Mouse (Mus musculus) cerebral cortex, adult 2 months (tissue): ENCODE data around the gene Psmd9.

Experiments used
- WGBS: fragments of 180-500 bp; shearing (Covaris S2); methylation state at CpG from one replicate; pipeline ENCODE4 v1.1.7; 2018; 5-methylcytosine and 5-hydroxymethylcytosine counted together

Gene Psmd9

DNA sequence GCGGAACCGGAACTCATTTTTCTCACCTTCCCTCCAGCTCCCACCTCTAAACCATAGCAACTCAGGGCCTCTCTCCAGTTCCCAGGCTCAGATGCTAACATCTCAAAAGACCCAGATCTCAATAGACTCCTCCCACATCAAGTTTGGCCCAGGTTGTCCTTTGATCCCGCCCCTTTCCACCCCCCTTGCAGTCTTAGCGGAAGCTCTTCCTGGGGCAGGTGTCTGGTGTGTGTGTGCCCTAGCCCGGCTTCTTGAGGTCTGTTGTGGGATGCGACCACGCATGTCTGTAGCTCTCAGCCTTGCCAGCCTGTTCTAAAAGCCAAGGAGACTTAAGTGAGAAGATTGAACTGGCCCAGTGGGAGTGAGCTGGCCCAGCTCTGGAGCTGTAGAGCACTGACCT lies 18.6 kb upstream of the Psmd9 start:
- WGBS: 19% methylated on average over 7 of the region's 7 CpGs

DNA sequence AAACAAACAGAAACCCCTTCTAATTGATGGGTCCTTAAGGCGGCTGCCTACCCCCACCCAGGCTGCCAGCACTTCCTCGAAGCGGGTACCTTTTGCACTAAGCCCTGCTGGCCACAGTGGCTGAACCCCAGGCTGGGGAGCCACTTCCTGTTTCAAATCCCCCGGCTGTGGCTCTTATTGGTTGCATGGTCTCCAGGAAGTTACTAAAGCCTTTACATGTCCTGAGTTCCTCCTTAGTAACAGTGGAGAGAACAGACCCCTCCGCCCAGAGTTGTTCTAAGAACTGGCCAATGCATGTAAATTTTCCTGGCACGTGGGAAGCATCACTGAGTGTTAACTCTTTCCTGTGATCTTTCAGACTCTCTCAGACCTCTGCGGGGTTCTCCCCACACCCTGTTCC lies 18.1 kb upstream of the Psmd9 start:
- 19% methylated on average over 7 of the region's 7 CpGs for WGBS

DNA sequence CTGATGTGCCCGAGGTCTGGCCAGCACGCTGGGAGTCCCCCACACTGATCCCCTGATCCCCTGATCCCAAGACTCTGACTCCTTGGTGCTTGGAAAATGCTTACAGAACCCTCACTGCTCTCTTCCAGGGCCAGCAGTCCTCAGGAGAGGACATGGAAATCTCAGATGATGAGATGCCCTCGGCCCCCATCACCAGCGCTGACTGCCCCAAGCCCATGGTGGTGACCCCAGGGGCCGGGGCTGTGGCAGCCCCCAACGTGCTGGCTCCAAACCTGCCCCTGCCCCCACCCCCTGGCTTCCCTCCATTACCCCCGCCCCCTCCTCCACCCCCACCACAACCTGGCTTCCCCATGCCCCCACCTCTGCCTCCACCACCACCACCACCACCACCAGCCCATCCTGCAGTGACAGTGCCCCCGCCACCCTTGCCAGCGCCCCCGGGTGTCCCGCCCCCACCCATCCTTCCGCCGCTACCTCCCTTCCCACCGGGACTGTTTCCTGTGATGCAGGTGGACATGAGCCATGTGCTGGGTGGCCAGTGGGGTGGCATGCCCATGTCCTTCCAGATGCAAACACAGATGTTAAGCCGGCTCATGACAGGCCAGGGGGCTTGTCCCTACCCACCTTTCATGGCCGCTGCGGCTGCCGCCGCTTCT lies 17.4 kb upstream of the Psmd9 start:
- 86% methylated on average over 17 of the region's 19 CpGs for WGBS

DNA sequence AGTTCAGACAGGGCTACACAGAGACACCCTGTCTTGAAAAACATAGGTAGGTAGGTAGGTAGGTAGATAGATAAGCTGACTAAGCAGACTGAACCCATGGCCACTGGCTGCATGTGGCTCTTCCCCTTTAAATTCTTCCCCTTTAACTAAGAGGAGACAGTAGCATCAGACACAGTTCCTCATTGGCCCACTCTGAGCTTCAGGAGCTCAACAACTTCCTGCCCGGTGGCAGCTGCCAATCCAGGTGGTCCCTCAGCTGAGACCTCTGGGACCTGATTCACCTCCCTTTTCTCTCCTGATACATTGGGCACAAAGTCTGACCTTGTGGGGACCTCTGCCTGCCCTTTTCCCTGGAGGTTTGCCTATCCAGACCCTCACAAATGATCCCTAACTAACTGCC lies 16.3 kb upstream of the Psmd9 start:
- WGBS: 72% methylated on average over 1 of the region's 1 CpGs

DNA sequence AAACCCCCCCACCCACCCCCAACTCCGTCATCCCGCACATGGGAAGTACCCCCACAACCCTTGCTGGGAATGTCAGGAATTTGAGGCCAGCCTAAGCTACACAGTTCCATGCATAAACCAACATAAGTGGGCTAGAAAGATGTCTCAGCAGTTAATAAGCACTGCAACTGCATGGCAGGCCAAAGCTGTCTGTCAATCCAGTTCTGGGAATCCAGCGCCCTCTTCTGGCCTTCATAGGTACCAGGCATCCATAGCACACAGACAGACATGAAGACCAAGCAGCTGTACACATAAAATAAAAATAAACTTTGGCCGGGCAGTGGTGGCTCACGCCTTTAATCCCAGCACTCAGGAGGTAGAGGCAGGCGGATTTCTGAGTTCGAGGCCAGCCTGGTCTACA lies 13.8 kb upstream of the Psmd9 start:
- 39% methylated on average over 7 of the region's 7 CpGs for WGBS

DNA sequence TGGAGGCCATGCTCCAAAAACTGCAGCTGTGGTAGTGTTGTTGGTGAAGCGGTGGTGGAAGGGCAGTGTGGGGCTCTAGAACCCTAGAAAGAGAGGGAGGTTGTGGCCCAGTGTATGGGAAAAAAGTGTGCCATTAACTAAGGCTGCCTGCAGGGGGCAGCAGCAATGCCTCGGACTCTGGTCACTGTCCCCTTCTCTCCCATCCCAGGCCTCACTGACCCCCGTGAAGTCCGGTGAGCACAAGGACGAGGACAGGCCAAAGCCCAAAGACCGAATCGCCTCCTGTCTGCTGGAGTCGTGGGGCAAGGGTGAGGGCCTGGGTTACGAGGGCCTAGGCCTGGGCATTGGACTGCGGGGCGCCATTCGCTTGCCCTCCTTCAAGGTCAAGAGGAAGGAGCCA lies 12.4 kb upstream of the Psmd9 start:
- WGBS: 86% methylated on average over 12 of the region's 12 CpGs

DNA sequence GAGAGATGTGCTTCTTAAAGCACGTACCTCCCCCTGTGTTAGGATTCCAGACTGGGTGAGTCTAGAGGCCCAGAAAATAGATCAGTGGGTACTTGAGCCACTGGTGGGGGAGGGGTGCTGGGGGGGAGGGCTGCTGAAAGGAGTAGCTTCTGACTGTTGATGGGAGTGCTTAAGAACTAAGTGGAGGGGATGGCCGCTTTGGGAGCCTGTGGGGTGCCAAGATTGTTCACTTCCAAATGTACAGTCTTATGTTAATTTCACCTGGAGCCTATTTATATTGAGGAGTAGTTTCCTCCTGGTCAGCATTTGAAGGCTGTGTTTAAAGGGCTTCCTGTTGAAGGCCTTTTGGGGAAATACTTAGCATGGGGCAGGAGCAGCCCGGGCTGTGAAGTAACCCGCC lies 11.2 kb upstream of the Psmd9 start:
- 70% methylated on average over 4 of the region's 4 CpGs for WGBS

DNA sequence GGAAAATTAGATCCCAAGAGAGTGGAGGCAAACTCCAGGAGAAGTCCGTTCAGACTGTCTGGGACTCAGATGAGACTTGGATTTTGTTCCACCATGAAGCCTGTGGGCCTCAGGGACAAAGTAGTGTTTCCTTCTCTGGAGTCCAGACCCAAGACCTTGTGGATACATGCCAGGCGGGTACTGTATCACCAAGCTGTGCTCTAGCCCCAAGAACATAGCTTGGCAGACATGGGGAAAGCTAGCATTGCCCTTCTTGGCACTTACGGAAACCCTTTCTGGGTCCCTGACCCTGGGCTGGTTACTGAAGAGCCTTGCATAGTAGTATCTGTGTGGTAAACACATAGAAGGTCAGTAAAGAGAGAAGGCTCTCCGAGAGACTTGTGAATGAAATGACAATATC lies 9.8 kb upstream of the Psmd9 start:
- WGBS: 87% methylated on average over 4 of the region's 4 CpGs

DNA sequence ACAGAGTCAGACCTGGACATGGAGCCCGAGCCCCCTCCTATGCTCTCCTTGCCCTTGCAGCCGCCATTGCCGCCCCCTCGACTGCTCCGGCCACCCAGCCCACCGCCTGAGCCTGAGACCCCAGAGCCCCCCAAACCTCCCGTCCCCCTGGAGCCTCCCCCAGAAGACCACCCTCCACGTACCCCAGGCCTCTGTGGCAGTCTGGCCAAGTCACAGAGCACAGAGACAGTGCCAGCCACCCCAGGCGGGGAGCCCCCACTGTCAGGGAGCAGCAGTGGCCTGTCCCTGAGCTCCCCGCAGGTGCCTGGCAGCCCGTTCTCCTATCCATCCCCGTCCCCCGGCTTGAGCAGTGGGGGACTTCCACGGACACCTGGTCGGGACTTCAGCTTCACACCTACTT lies 9.3 kb upstream of the Psmd9 start:
- WGBS: 94% methylated on average over 15 of the region's 15 CpGs

DNA sequence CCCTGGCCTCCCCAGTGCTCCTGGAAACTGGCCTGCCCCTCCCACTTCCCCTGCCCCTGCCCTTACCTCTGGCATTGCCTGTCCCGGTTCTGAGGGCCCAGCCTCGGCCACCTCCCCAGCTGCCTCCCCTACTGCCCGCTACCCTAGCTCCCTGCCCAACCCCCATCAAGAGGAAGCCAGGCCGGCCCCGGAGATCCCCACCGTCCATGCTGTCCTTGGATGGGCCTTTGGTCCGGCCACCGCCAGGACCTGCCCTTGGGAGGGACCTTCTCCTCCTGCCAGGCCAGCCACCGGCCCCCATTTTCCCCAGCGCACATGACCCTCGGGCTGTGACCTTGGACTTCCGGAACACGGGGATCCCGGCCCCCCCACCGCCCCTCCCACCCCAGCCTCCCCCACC lies 8.9 kb upstream of the Psmd9 start:
- WGBS: 90% methylated on average over 15 of the region's 15 CpGs

DNA sequence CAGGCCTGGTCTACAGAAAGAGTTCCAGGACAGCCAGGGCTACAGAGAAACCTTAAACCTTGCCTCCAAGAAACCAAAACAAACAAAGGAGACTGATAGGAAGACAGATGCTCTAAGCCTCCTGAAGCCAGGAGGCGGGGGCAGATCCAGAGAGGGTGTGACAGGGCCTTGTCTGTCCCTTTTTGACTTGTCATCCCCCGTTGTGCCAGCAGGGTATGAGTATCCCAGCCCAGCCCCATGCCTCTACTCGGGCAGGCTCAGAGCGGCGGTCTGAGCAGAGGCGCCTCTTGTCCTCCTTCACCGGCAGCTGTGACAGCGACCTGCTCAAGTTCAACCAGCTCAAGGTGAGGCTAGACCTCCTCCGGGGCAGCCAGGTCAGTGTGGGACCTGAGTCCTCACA lies 6.3 kb upstream of the Psmd9 start:
- WGBS: 84% methylated on average over 9 of the region's 9 CpGs

DNA sequence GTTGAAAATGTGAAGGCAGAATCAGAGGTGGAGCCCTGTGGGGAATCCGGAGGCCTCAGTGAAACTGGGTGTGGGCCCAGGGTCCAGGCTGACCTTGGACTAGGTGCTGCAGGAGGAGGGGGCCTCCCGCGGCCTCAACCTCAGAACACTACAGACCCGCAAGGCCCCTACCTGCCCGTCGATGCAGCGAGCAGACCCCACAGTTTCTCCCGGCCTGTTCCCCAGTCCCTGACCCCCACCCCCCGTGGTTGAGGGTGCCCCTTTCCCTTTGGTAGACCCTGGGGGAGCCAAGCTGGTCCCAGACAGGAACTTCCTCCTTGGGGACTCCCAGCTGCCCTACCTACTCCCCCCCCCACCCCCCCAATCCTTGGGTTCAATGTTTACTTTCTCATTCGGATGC lies 2.8 kb upstream of the Psmd9 start:
- 91% methylated on average over 10 of the region's 10 CpGs for WGBS

DNA sequence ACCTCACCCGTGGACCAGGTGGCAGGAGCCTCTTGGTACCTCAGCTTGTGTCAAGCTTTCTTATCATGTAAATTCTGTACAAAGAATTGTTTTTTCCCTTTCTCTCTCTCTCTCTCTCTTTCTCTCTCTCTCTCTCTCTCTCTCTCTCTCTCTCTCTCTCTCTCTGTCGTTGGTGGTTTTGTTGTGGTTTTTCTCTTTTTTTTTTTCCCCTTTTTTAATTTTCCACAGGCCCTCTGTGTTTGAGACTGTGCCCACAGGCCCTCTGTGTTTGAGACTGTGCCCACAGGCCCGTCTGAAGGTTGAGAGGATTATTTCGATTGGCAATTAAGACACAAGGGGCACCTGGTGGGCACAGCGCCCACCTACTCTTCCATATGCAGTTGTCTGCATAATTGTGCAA lies 1.6 kb upstream of the Psmd9 start:
- WGBS: 47% methylated on average over 5 of the region's 5 CpGs

DNA sequence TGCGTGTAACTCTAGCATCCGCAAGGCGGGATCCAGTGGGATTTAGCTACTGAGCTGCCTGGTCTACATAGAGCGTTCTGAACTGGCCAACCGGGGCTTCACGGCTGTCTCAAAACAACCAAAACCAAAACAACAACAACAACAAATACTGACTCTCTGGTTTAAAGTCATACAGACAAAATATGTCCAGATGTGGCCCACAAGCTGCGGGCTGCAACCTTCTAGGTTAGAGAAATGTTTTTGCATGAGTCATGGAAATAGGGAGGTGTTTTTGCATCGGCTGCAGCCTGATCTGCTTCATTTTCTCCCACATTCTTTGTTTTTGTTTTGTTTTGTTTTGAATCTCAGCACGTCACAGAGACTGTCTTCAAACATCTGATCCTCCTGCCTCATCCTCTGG lies 1.2 kb downstream of the Psmd9 start:
- WGBS: 72% methylated on average over 9 of the region's 9 CpGs

DNA sequence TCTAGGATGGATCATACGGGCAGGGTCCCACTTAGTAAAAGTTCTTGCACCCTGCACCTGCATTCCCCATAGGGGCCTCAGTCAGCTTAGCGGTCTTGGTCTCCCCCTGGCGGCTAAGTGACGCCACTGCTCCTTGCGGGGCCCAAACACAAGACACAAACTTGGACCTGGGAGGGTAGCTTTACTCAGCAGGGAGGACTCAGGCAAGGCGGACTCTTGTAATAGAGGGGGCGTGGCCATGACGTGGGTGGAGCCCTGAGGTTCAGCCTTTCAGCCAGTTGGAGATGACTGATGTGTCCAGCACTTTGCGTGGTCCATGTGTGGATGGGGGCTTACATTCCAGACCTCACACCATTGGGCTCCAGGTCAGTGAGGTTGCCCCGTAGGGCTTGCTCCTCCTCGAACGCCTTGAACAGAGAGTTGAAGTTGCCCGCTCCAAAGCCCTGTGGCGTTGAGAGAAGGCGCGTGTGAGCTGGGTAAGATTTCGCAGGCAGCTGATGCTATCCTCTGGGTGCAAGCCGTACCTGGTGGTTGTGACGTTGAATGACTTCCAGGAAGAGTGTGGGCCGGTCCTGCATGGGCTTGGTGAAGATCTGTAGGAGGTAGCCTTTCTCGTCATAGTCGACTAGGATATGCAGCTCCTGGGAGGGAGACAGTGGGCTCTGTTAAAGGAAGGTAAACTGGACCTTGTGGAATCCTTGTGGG lies 2.6 kb downstream of the Psmd9 start:
- WGBS: 8% methylated on average over 22 of the region's 22 CpGs

DNA sequence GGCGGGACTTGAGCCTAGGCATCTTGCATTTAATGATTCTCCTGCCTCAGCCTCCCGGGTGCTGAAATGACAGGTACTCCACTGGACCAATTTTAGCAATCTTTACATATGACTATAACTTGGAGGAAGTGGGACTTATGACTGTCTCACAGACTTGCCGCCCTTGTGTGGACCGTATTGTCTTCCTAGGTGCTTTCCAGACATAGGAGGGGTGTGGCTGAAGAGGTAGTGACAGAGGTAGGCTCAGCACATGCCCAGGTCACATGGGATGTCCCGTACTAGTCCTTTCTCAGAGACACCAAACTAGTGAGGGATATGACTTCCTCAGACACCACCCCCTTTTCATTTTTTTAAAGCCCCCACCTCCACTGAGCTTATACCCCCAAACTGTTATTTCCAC lies 9.6 kb downstream of the Psmd9 start:
- 88% methylated on average over 5 of the region's 5 CpGs for WGBS

DNA sequence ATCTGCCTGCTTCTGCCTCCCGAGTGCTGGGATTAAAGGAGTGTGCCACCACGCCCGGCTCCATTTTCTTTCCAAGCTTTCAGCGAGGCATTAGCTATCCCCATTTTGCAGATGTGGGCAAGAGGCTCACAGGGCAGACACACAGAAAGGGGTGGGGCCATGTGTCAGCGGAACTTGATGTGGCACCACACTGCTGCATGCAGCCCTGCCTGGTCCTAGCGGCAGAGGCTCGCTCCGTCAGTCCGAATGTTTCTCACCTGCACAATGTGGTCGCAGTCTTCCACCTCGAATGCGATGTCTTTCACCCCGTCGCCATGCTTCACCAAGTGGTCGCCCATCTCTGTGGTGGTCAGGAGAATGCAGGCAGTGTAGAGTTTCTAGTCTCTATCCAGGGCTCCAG lies 11.2 kb downstream of the Psmd9 start:
- whole genome bisulfite sequencing: 95% methylated on average over 15 of the region's 15 CpGs

DNA sequence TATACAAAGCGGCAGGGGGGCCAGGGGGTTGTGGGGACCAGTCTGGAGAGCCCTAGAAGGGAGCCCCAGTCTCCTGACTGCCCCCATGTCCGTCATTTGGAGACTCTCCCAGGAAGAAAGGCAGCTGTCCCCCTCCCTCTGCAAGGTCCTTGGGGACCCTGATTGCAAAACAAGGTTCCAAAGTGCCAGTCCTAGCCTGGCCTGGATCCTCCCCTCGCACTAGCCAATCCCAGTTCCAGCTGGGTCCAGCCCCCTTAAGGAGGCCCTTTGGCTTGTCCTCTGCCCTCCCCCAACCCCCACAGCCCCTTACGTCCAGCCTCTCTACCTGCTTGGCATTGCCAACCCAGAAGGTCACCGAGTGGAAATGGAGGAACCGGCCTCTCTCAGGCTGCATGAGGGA lies 12.3 kb downstream of the Psmd9 start:
- WGBS: 78% methylated on average over 6 of the region's 6 CpGs

DNA sequence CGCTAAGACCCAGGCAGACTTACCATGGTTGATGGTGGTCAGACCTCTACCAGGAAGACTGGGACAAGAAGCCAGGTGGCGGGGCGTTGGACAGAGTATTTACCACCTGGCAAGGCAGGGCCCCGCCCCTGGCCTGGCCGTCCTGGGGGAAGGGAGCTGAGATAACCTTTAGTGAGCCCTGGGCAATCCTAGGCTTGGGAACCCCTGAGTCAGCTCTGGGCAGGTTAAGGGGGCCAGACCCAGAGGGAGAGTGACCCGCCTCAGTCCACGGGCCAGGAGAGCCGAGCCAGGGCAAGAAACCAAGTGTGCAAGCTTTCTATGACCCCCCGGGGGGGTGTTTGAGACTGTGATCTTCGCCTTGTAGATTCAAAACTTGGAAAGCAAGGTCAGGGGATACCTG lies 13.4 kb downstream of the Psmd9 start, which contains the start of gene Hpd:
Hpd (minus strand) TSS at position 77 of the 400 bp plus-strand sequence.
- 90% methylated on average over 10 of the region's 10 CpGs for WGBS

DNA sequence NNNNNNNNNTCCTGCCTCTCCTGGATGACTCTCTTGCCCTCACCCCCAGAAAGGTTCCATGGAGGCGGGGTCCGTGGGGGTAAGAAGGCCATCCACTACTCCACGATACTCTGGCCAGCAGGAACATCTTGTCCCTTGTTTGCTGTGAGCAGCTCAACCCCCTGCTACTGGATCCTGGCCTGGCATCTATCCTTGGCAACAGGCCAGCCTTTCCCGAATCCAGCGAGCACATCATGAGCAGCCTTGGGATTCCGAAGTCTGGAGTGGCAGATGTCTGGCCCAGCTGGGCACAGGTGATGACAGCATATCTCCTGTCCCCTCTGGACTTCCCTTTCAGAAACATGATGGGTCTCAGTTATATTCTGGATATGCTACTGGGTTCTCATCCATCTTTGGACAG lies 16.8 kb downstream of the Psmd9 start:
- WGBS: 47% methylated on average over 6 of the region's 6 CpGs

DNA sequence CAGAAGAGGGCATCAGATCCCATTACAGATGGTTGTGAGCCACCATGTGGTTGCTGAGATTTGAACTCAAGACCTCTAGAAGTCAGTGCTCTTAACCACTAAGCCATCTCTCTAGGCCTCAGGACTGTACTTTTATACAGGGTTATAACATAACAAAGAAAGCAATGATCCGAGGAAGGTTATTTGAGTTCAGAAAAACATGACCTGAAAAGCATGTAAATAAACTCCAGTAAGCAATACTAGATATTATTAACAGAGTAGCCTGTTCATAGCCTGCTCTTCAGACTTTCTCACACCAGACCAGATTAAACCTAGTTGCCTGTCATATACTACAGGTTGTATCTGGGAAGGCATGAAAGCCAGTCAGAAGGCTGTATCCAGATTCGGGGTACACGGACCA lies 18.1 kb downstream of the Psmd9 start:
- 91% methylated on average over 3 of the region's 3 CpGs for WGBS

DNA sequence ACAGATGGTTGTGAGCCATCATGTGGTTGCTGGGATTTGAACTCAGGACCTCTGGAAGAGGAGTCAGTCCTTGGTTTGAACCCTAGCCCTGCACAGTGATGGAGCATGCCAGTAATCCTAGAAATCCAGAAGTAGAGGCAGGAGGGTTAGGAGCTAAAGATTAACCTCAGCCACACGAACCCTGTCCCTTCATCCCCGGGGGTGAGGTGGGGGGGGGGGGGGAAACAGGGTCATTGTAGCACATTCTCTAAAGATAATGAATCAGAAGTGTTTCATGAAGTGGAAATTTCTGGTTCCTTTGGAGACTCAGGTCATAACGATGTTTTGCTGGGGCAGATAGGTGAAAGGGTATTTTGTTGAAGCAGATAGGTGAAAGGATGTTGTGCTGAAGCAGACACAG lies 21.7 kb downstream of the Psmd9 start:
- 76% methylated on average over 3 of the region's 3 CpGs for WGBS

DNA sequence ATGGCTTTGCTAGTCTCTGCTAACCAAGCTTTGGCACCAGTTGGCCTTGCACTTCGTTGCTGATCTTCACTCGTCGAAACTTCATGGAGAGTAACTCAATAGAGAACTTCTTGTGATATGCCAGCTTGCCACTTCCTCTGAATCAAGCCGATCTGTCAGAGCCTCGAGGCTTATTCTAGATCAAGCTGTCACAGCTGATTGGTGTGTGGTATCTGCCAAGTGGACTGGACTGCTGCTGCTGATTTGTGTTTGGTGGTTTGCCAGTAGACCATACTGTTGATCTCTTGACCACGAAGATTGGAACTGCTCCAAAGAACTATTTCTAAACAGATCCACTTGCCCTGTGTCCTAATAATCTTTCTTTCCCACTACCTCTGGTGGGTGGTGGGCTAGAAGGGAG lies 22.2 kb downstream of the Psmd9 start:
- 53% methylated on average over 6 of the region's 6 CpGs for WGBS

DNA sequence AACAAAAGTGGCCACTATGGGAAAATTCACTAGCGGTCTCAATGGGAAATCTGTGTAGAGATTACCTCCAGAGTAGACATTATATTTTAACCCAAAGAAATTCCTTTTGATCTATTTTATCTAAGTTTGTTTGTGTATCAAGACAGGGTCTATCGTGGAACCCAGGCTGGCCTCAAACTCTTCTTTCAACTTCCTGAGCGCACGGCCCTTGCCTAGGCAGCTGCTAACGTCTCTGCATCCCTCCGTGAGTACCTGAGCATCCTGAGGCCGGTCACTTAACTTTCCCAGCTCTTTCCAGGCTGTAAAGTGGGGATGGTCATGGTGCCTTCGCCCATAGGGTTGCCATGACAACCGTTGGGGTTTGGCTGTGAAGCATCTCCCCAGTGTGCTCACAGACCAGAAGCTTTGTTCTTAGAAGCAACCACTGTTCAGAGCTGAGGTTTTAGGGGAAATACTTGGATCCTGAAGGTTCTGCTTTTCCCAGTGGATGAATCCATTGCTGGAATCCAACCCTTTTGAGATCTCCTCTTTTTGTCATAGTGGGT lies 23.5 kb downstream of the Psmd9 start:
- WGBS: 65% methylated on average over 9 of the region's 9 CpGs
